Mouse (Mus musculus) forebrain, embryonic 13.5 days (tissue): ENCODE results near the gene Flnc. TPM values are rescaled to one million over a fixed set of nuclear protein-coding genes. Genes with fewer than 3 reads are reported as not detected.
"Not testable (repeated sequence)": the region's sequence is repeated elsewhere in the genome, so short reads cannot be mapped to it uniquely, and the experiment has no call there.

Source experiments
- ATAC-seq: fragments of 200-750 bp; cut with Nextera tagmentation; 2 replicates; pipeline ENCODE4 v1.8.0; 2017
- H3K27ac ChIP-seq: fragments of 300-500 bp; sonication (generic); 2 replicates; pipeline ENCODE4 v1.5.1; 2015; ENCODE audit warnings: inconsistent platforms, mild to moderate bottlenecking, moderate library complexity
- H3K27me3 ChIP-seq: fragments of 300-500 bp; sonication (generic); 2 replicates; pipeline ENCODE4 v1.6.1; 2015; ENCODE audit warnings: mild to moderate bottlenecking, inconsistent platforms
- H3K36me3 ChIP-seq: fragments of 300-500 bp; sonication (generic); 2 replicates; pipeline ENCODE4 v1.6.1; 2015; ENCODE audit warnings: mild to moderate bottlenecking, inconsistent platforms; ENCODE audit not compliant: poor library complexity, severe bottlenecking
- H3K4me1 ChIP-seq: fragments of 300-500 bp; sonication (generic); 2 replicates; pipeline ENCODE4 v1.6.1; 2015; ENCODE audit warnings: inconsistent platforms
- H3K4me2 ChIP-seq: fragments of 300-500 bp; sonication (generic); 2 replicates; pipeline ENCODE4 v1.6.1; 2015; ENCODE audit warnings: inconsistent platforms, mild to moderate bottlenecking, moderate library complexity
- H3K4me3 ChIP-seq: fragments of 300-500 bp; sonication (generic); 2 replicates; pipeline ENCODE4 v1.5.1; 2015; ENCODE audit warnings: mild to moderate bottlenecking, inconsistent platforms
- H3K9ac ChIP-seq: fragments of 300-500 bp; sonication (generic); 2 replicates; pipeline ENCODE4 v1.6.1; 2015; ENCODE audit warnings: mild to moderate bottlenecking, inconsistent platforms
- H3K9me3 ChIP-seq: fragments of 300-500 bp; sonication (generic); replicated peaks from 2 replicates; pipeline ENCODE4 v1.6.1; 2016; ENCODE audit warnings: inconsistent platforms
- WGBS: fragments of 180-500 bp; shearing (Covaris S2); methylation state at CpG from one replicate; pipeline ENCODE4 v1.1.7; 2015; 5-methylcytosine and 5-hydroxymethylcytosine counted together
- polyA plus RNA-seq: library from polyadenylated mRNA; unstranded; fragments of >200 nt; fragmentation: Nextera tagmentation; extraction: Ambion mirVana; gene quantifications from 2 replicates; pipeline ENCODE4 v1.2.1, GENCODE M21; 2015

The Flnc gene
- 1.5 and 1.6 TPM in 2 replicates for polyA plus RNA-seq

DNA sequence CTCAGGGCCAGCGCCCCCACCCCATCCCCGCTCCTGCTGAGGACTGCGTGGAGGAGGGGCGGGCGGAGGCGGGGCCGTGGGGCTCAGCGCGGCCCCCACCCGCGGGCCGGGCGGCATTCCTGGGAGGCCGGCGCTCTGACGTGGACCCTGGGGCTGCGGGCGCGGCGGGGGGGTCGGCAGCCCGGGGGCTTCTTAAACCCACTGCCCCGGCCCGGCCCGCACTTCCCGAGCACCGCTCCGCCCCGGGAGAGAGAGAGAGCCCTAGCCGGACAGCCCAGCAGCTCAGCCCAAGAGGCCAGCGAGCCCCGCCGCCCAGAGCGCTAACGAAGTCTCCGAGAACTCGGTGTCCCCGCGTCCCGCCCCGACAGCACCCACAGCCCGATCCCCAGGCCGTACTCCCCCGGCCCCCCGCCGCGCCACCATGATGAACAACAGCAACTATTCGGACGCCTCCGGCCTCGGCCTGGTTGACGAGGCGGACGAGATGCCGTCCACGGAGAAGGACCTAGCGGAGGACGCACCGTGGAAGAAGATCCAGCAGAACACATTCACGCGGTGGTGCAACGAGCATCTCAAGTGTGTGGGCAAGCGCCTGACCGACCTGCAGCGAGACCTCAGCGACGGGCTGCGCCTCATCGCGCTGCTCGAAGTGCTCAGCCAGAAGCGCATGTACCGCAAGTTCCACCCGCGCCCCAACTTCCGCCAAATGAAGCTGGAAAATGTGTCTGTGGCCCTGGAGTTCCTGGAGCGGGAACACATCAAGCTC is at the start of gene Flnc:
Gene Flnc, plus strand, starts transcription at position 219 of the 766 bp plus-strand sequence.
- Histone ChIP-seq H3K9me3 (no peaks in the 10 kb centered on the region), H3K4me2 (peak within 1 kb of the TSS; percentile 80), H3K4me3 (peak within 1 kb of the TSS; percentile 46), H3K9ac (peak within 1 kb of the TSS; percentile 56), H3K27ac (no peak within 1 kb of the TSS), H3K4me1 (peaks cover 51% of the 10 kb centered on the region), H3K36me3 (no peaks in the 10 kb centered on the region), H3K27me3 (peaks cover 54% of the 10 kb centered on the region)
- WGBS: 1% methylated on average over 66 of the region's 77 CpGs
- ATAC-seq: no peak

DNA sequence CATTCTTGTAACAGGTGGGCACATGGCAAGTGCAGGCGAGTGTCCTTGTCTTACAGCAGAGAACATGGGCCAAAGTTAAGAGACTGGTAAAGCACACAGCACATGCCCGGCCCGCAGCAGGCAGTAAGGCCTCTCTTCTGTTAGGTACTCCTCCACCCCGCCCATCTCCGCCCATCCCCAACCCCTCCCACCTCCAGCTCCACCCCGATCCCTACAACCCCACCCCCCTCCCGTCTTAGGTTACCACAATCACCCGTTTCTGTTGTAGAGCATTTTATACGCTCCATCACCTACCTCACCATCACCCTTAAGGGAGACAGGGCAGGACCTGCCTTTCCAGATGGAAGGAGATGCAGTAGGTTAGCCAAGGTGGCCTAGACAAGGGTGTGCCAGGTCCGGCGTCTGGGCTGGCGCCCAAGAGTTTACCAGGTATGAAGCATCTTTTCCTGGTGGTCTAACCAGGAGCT is 45.0 kb upstream of the Flnc start, which contains the start of gene Opn1sw:
Gene Opn1sw, minus strand, starts transcription at position 417 of the 467 bp plus-strand sequence.
- peaks cover 7% of the 10 kb centered on the region; the same call in 1 of the 2 replicates for H3K27me3 ChIP-seq
- WGBS: 3% methylated on average over 12 of the region's 12 CpGs
- H3K27ac ChIP-seq: no peak within 1 kb of the TSS
- no peaks in the 10 kb centered on the region for H3K36me3 ChIP-seq
- ATAC-seq: peak; percentile 51
- no peak within 1 kb of the TSS for H3K9ac ChIP-seq
- peaks cover 15% of the 10 kb centered on the region for H3K4me1 ChIP-seq
- H3K4me2 ChIP-seq: peak within 1 kb of the TSS; percentile 45
- no peaks in the 10 kb centered on the region for H3K9me3 ChIP-seq
- H3K4me3 ChIP-seq: no peak within 1 kb of the TSS

DNA sequence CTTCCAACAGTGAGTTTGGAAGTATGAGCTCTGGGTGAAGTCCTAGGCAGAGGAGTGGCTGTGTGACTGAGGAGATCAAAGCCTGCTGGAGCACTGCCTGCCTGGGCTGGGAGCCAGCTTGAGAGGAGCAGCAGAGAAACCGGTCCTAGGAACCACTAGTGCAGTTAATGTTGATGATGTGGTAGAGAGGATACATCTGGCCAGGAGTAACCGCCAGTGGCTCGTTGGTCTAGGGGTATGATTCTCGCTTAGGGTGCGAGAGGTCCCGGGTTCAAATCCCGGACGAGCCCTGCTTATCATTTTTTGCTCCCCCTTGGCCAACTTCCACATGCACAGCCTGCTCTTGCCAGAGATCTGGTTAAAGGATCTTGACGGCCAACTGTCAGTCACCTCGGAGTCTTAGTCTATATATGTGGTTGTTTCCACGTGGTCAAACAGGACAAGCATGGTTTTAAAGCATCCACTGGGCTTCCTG is 44.4 kb upstream of the Flnc start:
- H3K4me2 ChIP-seq: peak overlapping the region; percentile 45
- H3K4me3 ChIP-seq: no peak overlapping the region
- H3K36me3 ChIP-seq: no peaks in the 10 kb centered on the region
- H3K9me3 ChIP-seq: no peaks in the 10 kb centered on the region
- peaks cover 15% of the 10 kb centered on the region for H3K4me1 ChIP-seq
- H3K9ac ChIP-seq: no peak overlapping the region
- WGBS: 16% methylated on average over 11 of the region's 11 CpGs
- peaks cover 7% of the 10 kb centered on the region; the same call in 1 of the 2 replicates for H3K27me3 ChIP-seq
- no peak overlapping the region for H3K27ac ChIP-seq
- peak; percentile 53 for ATAC-seq

DNA sequence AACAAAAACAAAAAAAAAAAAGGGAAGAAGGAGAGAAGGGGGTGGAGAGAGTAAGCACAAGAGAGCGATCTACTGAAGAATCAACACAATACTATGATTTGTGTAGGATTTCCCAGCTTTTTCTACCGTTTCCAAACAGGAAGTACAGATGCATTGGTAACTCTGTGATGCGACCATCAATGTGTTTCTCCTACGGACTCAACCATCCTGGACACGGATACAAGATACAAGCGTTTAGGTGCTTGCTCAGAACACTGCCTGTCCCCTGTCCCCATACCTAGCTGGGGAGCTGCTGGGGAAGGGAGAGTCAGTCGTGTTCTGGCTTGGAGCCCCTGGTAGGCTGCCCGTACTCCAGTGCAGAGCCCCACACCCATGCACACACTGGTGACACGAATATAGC is 43.6 kb upstream of the Flnc start:
- H3K4me3 ChIP-seq: no peak overlapping the region
- H3K27me3 ChIP-seq: peaks cover 11% of the 10 kb centered on the region
- H3K4me1 ChIP-seq: peaks cover 15% of the 10 kb centered on the region
- no peak for ATAC-seq
- H3K9me3 ChIP-seq: no peaks in the 10 kb centered on the region
- no peaks in the 10 kb centered on the region for H3K36me3 ChIP-seq
- WGBS: 49% methylated on average over 9 of the region's 9 CpGs
- H3K9ac ChIP-seq: no peak overlapping the region
- H3K4me2 ChIP-seq: no peak overlapping the region
- no peak overlapping the region for H3K27ac ChIP-seq

DNA sequence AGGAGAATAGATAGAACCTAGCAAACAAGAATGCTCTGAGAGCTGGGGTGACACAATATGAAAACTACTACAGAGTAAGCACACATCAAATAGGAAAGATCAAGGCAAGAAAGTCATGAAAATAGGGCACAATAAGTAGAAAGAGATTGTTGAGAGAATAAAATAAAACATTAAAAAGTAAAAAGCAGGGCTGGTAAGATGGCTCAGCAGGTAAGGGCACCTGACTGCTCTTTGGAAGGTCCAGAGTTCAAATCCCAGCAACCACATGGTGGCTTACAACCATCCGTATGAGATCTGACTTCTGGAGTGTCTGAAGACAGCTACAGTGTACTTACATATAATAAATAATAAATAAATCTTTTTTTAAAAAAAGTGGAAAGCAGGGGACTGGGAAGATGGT is 42.6 kb upstream of the Flnc start:
- not testable (repeated sequence) for H3K9ac ChIP-seq, H3K9me3 ChIP-seq, H3K36me3 ChIP-seq, H3K4me3 ChIP-seq, ATAC-seq, H3K27ac ChIP-seq, H3K4me2 ChIP-seq
- 79% methylated on average over 1 of the region's 1 CpGs for WGBS
- peaks cover 18% of the 10 kb centered on the region for H3K4me1 ChIP-seq
- peaks cover 21% of the 10 kb centered on the region for H3K27me3 ChIP-seq

DNA sequence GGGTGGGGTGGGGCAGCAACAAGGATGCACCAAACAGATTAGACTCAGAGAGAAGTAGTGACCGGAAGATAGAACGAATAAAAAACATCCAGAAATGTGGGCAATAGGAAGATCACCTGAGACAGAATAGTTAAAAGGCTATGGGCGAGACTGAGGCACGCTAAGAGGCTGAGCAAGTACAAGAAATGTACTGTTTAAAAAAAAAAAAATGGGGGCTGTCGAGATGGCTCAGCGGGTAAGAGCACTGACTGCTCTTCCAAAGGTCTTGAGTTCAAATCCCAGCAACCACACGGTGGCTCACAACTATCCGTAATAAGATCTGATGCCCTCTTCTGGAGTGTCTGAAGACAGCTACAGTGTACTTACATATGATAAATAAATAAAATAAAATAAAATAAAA is 41.8 kb upstream of the Flnc start:
- WGBS: 79% methylated on average over 8 of the region's 8 CpGs
- ATAC-seq, H3K9me3 ChIP-seq, H3K4me3 ChIP-seq, H3K4me2 ChIP-seq, H3K9ac ChIP-seq, H3K27ac ChIP-seq, H3K36me3 ChIP-seq: not testable (repeated sequence)
- Histone ChIP-seq H3K4me1 (peaks cover 24% of the 10 kb centered on the region), H3K27me3 (peaks cover 22% of the 10 kb centered on the region)

DNA sequence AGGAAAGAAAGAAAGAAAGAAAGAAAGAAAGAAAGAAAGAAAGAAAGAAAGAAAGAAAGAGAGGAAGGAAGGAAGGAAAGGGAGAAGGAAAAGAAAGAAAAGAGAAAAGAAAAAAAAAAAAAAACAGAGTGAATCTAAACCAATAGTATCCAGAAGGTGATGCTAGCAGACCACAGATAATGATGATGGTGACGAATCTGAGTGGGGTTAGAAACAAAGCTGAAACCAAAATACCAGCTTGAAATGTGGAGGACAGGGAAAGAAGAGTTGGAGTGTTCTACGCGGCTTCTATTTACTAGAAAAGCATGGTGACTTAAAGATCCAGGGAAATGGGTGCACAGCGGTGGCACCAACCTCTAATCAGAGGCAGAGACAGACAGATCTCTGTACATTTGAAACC is 41.3 kb upstream of the Flnc start:
- Histone ChIP-seq H3K4me1 (peaks cover 24% of the 10 kb centered on the region), H3K36me3 (no peaks in the 10 kb centered on the region), H3K4me3 (no peak overlapping the region), H3K27me3 (peaks cover 22% of the 10 kb centered on the region), H3K27ac (no peak overlapping the region), H3K9ac (no peak overlapping the region), H3K4me2 (no peak overlapping the region), H3K9me3 (no peaks in the 10 kb centered on the region)
- WGBS: 71% methylated on average over 4 of the region's 4 CpGs
- no peak for ATAC-seq

DNA sequence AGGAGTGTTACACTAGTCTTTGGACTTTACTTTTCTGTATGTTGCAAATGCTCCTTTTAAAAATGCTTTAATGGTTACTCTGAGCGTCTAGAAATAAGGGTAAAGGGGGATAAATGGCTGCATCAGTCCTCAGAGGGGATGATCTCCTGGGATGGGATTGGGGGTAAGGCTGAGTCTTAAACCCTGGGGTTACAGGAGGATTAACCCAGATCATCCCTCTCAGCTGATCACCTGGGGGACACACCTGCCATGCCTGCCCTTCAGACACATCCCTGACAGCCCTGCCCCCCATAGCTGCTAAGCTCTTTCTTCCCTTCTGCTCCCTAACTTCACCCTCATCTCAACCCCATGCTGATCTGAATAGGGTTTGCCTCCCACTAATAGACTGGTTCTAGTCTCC is 38.8 kb upstream of the Flnc start:
- 0 out of 2 replicates have a peak, but pooled peaks cover 3% of the 10 kb centered on the region for H3K36me3 ChIP-seq
- no peak overlapping the region for H3K4me2 ChIP-seq
- H3K9me3 ChIP-seq: no peaks in the 10 kb centered on the region
- H3K4me3 ChIP-seq: no peak overlapping the region
- peaks cover 17% of the 10 kb centered on the region; the same call in 1 of the 2 replicates for H3K27me3 ChIP-seq
- H3K27ac ChIP-seq: no peak overlapping the region
- H3K4me1 ChIP-seq: peaks cover 20% of the 10 kb centered on the region
- no peak for ATAC-seq
- WGBS: 53% methylated on average over 1 of the region's 1 CpGs
- H3K9ac ChIP-seq: no peak overlapping the region

DNA sequence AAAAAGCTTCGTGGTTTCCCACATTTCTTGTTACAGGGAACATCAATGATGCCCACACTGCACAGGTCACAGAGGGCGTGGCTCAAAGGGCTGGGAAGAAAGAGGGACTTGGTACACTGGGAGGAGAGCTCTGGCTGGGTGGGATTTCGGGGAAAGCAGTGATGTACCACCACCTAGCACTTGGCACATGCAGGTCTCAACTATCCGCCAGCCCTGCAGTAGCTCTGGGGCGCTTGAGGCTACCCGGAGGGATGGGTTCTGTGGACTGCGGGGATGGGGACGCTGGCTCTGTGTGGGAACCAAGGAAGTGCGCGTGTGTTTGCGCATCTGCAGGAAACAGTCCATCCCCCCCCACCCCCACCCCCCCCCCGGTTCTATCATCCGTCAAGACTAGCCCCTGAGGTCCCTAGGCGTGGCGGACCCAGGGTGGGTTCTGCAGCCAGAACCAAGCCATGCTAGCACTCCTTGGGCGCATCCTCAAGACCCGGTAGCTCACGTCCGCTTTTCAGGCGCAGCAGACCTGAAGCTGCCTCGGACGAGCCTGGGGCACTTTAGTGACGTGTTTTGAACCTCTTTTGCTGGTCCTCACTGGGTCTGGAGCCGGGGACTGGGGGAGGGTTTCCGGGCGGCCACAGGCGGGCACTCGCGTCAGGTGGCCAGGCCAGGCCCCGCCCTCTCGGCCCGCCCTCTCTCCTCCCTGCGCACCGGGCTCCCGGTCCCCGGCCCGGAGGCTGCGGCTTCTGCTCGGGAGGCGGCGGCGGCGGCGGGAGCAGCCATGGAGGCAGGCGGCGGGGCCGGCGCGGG is 36.9 kb upstream of the Flnc start, which contains the start of gene Ccdc136:
Gene Ccdc136, plus strand, starts transcription at position 400 of the 804 bp plus-strand sequence.
- ATAC-seq: peak; percentile 92
- H3K27ac ChIP-seq: peak within 1 kb of the TSS; percentile 82
- under 1% methylated on average over 44 of the region's 49 CpGs for WGBS

DNA sequence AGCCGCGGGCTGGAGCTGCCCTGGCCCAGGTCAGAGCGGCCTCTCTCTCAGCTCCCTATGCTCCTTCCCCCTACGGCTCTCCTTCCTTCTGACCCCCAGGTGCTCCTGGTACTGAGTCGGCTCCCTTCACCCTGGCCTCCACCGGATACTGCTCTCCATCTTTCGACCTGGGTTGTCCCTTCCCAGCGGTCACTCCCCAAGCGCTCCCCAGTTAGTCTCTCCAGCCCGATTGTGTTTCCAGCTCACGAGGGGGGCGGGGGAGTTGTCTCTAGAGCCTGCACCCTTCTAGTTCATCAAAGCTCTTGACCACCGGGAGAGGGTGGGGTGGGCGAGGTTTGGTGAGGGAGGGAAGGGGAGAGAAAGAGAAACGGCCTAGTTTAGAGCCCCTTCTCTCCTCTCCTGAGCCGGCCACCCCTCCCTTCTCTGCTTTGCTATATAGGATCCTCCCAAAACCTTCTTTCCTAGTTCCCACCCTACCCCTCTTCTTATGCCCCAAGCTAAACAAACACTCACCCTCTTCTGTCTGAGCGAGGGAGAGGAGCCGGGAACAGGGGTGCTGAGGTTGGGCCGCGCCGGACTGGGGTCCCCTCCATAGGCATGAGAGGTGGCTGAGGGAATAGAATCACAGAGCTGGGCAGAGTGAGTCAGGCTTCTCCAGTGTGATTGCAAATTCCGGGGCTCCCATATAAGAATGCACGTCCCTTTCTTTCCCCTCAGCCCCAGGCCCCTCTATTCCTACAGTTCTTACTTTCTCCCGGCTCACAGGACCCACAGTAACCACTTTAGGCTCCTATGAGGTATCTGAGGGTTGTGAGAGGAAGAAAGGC is 36.1 kb upstream of the Flnc start:
- Histone ChIP-seq H3K9ac (peak overlapping the region; percentile 84), H3K4me2 (peak overlapping the region; percentile 81), H3K27me3 (peaks cover 15% of the 10 kb centered on the region; the same call in 1 of the 2 replicates), H3K27ac (peak overlapping the region; percentile 82), H3K4me3 (peak overlapping the region; percentile 70), H3K4me1 (peaks cover 20% of the 10 kb centered on the region), H3K36me3 (peaks cover 17% of the 10 kb centered on the region; the same call in 1 of the 2 replicates), H3K9me3 (no peaks in the 10 kb centered on the region)
- ATAC-seq: peak; percentile 72
- 1% methylated on average over 24 of the region's 24 CpGs for WGBS

More for the DNA sequence above, 36.9 kb upstream of the Flnc start, which contains the start of gene Ccdc136:
- Histone ChIP-seq H3K27me3 (peaks cover 15% of the 10 kb centered on the region; the same call in 1 of the 2 replicates), H3K9ac (peak within 1 kb of the TSS; percentile 84), H3K4me1 (peaks cover 20% of the 10 kb centered on the region), H3K36me3 (peaks cover 15% of the 10 kb centered on the region; the same call in 1 of the 2 replicates), H3K9me3 (no peaks in the 10 kb centered on the region), H3K4me3 (peak within 1 kb of the TSS; percentile 70), H3K4me2 (peak within 1 kb of the TSS; percentile 81)

DNA sequence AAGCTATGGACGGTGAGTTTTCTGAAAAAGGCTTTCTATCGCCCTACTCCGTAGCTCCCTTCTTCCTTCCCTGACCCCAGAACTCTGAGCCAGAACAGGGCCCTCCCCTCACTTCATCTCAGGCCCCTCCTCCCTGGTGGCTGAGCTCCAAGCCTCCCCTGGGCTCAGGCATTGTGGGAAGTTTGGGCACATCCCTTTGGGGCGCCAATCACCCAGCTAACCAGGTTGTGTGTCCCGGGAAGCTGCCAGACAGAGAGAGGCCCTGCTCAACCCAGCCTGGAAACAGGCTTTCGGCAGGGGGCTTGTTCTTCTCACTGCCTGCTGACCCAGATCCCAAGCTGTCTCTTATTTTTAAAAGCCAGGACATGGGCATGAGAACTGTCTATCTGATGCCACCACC is 35.5 kb upstream of the Flnc start:
- H3K9ac ChIP-seq: peak overlapping the region; percentile 84
- WGBS: 4% methylated on average over 6 of the region's 6 CpGs
- ATAC-seq: peak; percentile 69
- peak overlapping the region; percentile 82 for H3K27ac ChIP-seq
- H3K4me3 ChIP-seq: peak overlapping the region; percentile 70
- H3K4me1 ChIP-seq: peaks cover 21% of the 10 kb centered on the region
- H3K36me3 ChIP-seq: peaks cover 17% of the 10 kb centered on the region; the same call in 1 of the 2 replicates
- peaks cover 15% of the 10 kb centered on the region; the same call in 1 of the 2 replicates for H3K27me3 ChIP-seq
- no peaks in the 10 kb centered on the region for H3K9me3 ChIP-seq
- H3K4me2 ChIP-seq: peak overlapping the region; percentile 81
